Mouse (Mus musculus) CH12.LX (cell line): ENCODE results near the gene Gramd1a. TPM values are rescaled to one million over a fixed set of nuclear protein-coding genes. Genes with fewer than 3 reads are reported as not detected.
A peak's percentile ranks its signal among the peaks of the same experiment; 100 is the strongest.

Experiments
- DNase-seq: peaks from one replicate; pipeline ENCODE4 v3.0.0-alpha.2; 2013; ENCODE audit errors: extremely low read depth
- H3K27ac ChIP-seq: 2 replicates; pipeline ENCODE4 v1.5.1; 2012; ENCODE audit warnings: low read depth, mild to moderate bottlenecking, control low read depth, moderate library complexity; ENCODE audit not compliant: insufficient read depth
- H3K27me3 ChIP-seq: replicated peaks from 2 replicates; pipeline ENCODE3; 2012; ENCODE audit warnings: inconsistent platforms
- H3K36me3 ChIP-seq, 2 experiments: replicated peaks in 1 of 2; 2 replicates each; pipeline versions ENCODE3 to v1.6.1; 2012; ENCODE audit warnings: inconsistent platforms in 1 of 2, low read length in 1 of 2, mild to moderate bottlenecking in 1 of 2, mixed read lengths in 1 of 2, moderate library complexity in 1 of 2; ENCODE audit not compliant: control insufficient read depth in 1 of 2, insufficient read depth in 1 of 2
- H3K4me1 ChIP-seq, 2 experiments: 2 replicates each; pipeline ENCODE4 v1.6.1; 2012; ENCODE audit warnings: inconsistent platforms in 1 of 2, moderate library complexity in 1 of 2; ENCODE audit not compliant: insufficient read depth in 2 of 2, control insufficient read depth in 1 of 2
- H3K4me2 ChIP-seq: 2 replicates; pipeline ENCODE4 v1.6.1; 2012; ENCODE audit warnings: low read depth, mild to moderate bottlenecking, control low read depth; ENCODE audit not compliant: poor library complexity, insufficient read depth, severe bottlenecking
- H3K4me3 ChIP-seq, 3 experiments: fragments of 150-350 bp in 1 of 3; sonication (generic) in 1 of 3; replicated peaks in 1 of 3; 2 replicates each; pipeline versions ENCODE3 to v1.5.1; 2011 to 2012; ENCODE audit warnings: low read depth in 2 of 3, low read length in 2 of 3, mild to moderate bottlenecking in 2 of 3, moderate library complexity in 2 of 3, control low read depth in 1 of 3, improper control_type of control experiment in 1 of 3, inconsistent platforms in 1 of 3, mixed read lengths in 1 of 3; ENCODE audit not compliant: poor library complexity in 1 of 3
- H3K79me2 ChIP-seq: replicated peaks from 2 replicates; pipeline ENCODE4 v1.6.1; 2012; ENCODE audit warnings: mild to moderate bottlenecking, moderate library complexity; ENCODE audit not compliant: control insufficient read depth, poor library complexity, insufficient read depth, severe bottlenecking; ENCODE audit errors: extremely low read depth
- H3K9ac ChIP-seq: 2 replicates; pipeline ENCODE4 v1.6.1; 2012; ENCODE audit warnings: low read depth, mild to moderate bottlenecking, control low read depth, moderate library complexity; ENCODE audit not compliant: insufficient read depth
- H3K9me3 ChIP-seq: replicated peaks from 2 replicates; pipeline ENCODE3; 2012; ENCODE audit warnings: low read length, inconsistent platforms, mixed read lengths
- CHD1 ChIP-seq: IDR thresholded peaks from 2 replicates; pipeline ENCODE4 v1.6.1; 2012; ENCODE audit warnings: low read depth, low read length, improper control_type of control experiment, inconsistent platforms
- CTCF ChIP-seq, 2 experiments: IDR thresholded peaks in 1 of 2; conservative IDR thresholded peaks in 1 of 2; 2 replicates each; pipeline ENCODE4 v1.5.1; 2011 to 2012; ENCODE audit warnings: low read depth in 2 of 2, low read length in 2 of 2, improper control_type of control experiment in 1 of 2, inconsistent platforms in 1 of 2, mild to moderate bottlenecking in 1 of 2, moderate library complexity in 1 of 2
- E2F4 ChIP-seq: IDR thresholded peaks from 2 replicates; pipeline ENCODE4 v1.6.1; 2011; ENCODE audit warnings: low read depth, low read length, improper control_type of control experiment; ENCODE audit not compliant: insufficient replicate concordance
- ELF1 ChIP-seq: IDR thresholded peaks from 2 replicates; pipeline ENCODE4 v1.6.1; 2014; ENCODE audit warnings: low read depth, mild to moderate bottlenecking, inconsistent platforms, low read length, improper control_type of control experiment
- EP300 ChIP-seq: IDR thresholded peaks from 2 replicates; pipeline ENCODE4 v1.6.1; 2011; ENCODE audit warnings: low read length, improper control_type of control experiment
- ETS1 ChIP-seq: conservative IDR thresholded peaks from 2 replicates; pipeline ENCODE4 v1.6.1; 2012; ENCODE audit warnings: low read depth, mild to moderate bottlenecking, inconsistent platforms, low read length, improper control_type of control experiment, moderate library complexity
- HCFC1 ChIP-seq: IDR thresholded peaks from 2 replicates; pipeline ENCODE4 v1.6.1; 2012; ENCODE audit warnings: low read depth, mild to moderate bottlenecking, inconsistent platforms, low read length, improper control_type of control experiment
- JUN ChIP-seq: IDR thresholded peaks from 2 replicates; pipeline ENCODE4 v1.6.1; 2011; ENCODE audit warnings: low read depth, mild to moderate bottlenecking, low read length, improper control_type of control experiment, moderate library complexity; ENCODE audit not compliant: insufficient read depth
- MAFK ChIP-seq: IDR thresholded peaks from 2 replicates; pipeline ENCODE4 v1.6.1; 2011; ENCODE audit warnings: low read length, improper control_type of control experiment; ENCODE audit not compliant: insufficient replicate concordance
- MAZ ChIP-seq: IDR thresholded peaks from 2 replicates; pipeline ENCODE4 v1.6.1; 2012; ENCODE audit warnings: low read depth, mild to moderate bottlenecking, inconsistent platforms, low read length, improper control_type of control experiment, moderate library complexity
- MYC ChIP-seq: IDR thresholded peaks from 2 replicates; pipeline ENCODE4 v1.6.1; 2011; ENCODE audit warnings: low read depth, mild to moderate bottlenecking, improper control_type of control experiment, low read length
- POLR2AphosphoS2 ChIP-seq: IDR thresholded peaks from 2 replicates; pipeline ENCODE4 v1.6.1; 2011; ENCODE audit warnings: low read depth, low read length, improper control_type of control experiment
- SMC3 ChIP-seq: IDR thresholded peaks from 2 replicates; pipeline ENCODE4 v1.6.1; 2011; ENCODE audit warnings: low read depth, low read length, improper control_type of control experiment
- TBP ChIP-seq: conservative IDR thresholded peaks from 2 replicates; pipeline ENCODE4 v1.6.1; 2011; ENCODE audit warnings: low read depth, low read length, improper control_type of control experiment
- TCF12 ChIP-seq: IDR thresholded peaks from 2 replicates; pipeline ENCODE4 v1.6.1; 2014; ENCODE audit warnings: low read depth, mild to moderate bottlenecking, inconsistent platforms, low read length, improper control_type of control experiment
- ZC3H11A ChIP-seq: IDR thresholded peaks from 2 replicates; pipeline ENCODE4 v1.6.1; 2012; ENCODE audit warnings: low read depth, mild to moderate bottlenecking, inconsistent platforms, low read length, improper control_type of control experiment
- ZNF384 ChIP-seq: IDR thresholded peaks from 2 replicates; pipeline ENCODE4 v1.6.1; 2012; ENCODE audit warnings: low read depth, low read length, improper control_type of control experiment, inconsistent platforms
- dilution Hi-C: fragments of 300-500 bp; cut with MboI; formaldehyde crosslinking; loops from 2 replicates; pipeline ENCODE4 v1.14.3; 2020; ENCODE audit warnings: low sequenced_read_pairs; ENCODE audit not compliant: extremely low pct_unique_long_range_greater_than_20kb, extremely low pct_ligation_motif_present
- in situ Hi-C: fragments of 300-500 bp; cut with MboI; formaldehyde crosslinking; loops from 3 replicates; pipeline ENCODE4 v1.14.3; 2019; ENCODE audit warnings: low sequenced_read_pairs, low pct_ligation_motif_present, low pct_unique_long_range_greater_than_20kb, mixed read lengths
- polyA plus RNA-seq: library from polyadenylated mRNA; unstranded; fragments of >175 nt; gene quantifications from 2 replicates; pipeline ENCODE4 v1.2.1, GENCODE M21; 2012; ENCODE audit warnings: low read depth; ENCODE audit not compliant: insufficient read length
- total RNA-seq, 2 experiments: library from RNA; depleted of rRNA; stranded (reverse); fragments of 300-350 nt in 1 of 2; fragments of >200 nt in 1 of 2; gene quantifications; 2 replicates each; pipeline ENCODE4 v1.2.3; 2012 to 2014

The Gramd1a gene
- total and polyA plus RNA-seq, 3 experiments, result 49.5 to 90.7 (median 86.0) TPM

- Histone ChIP-seq H3K27ac (no peak overlapping the region), H3K27me3 (no peaks in the 10 kb centered on the region), H3K9ac (peak overlapping the region; percentile 47), H3K4me1 (peaks cover 15 to 29% of the 10 kb centered on the region in 2 experiments), H3K4me3 (peak overlapping the region in 2 of 3 experiments; percentile 34 to 96), H3K4me2 (peak overlapping the region; percentile 58), H3K79me2 (peaks cover 59% of the 10 kb centered on the region), H3K9me3 (peaks cover 5% of the 10 kb centered on the region), H3K36me3 (peaks cover 30 to 52% of the 10 kb centered on the region in 2 experiments)
- peak; percentile 47 for DNase-seq
- dilution Hi-C loops, result no loop called here
- TF ChIP-seq JUN (no peak), ETS1 (no peak), ELF1 (no peak), MYC (no peak), SMC3 (no peak), CHD1 (no peak), TBP (no peak), MAFK (no peak), TCF12 (no peak), MAZ (no peak), ZC3H11A (no peak), HCFC1 (no peak), EP300 (no peak), POLR2AphosphoS2 (no peak), CTCF (conservative IDR thresholded peaks at IDR 0.05 in 1 of 2, IDR thresholded peaks at IDR 0.05 in 1 of 2; ENCODE audit: low read depth in 2 of 2, low read length in 2 of 2) (no peak), ZNF384 (no peak)
- in situ Hi-C loops, result no loop called here
These were observed 7.6 kb downstream of the Gramd1a start for GRCm38 (mm10) chr7:31148086-31148485.

- Histone ChIP-seq H3K79me2 (peaks cover 58% of the 10 kb centered on the region), H3K4me2 (no peak overlapping the region), H3K9me3 (peaks cover 5% of the 10 kb centered on the region), H3K27ac (no peak overlapping the region), H3K9ac (no peak overlapping the region), H3K4me3 (no peak overlapping the region), H3K27me3 (no peaks in the 10 kb centered on the region), H3K36me3 (peaks cover 52 to 75% of the 10 kb centered on the region in 2 experiments), H3K4me1 (peaks cover 8 to 16% of the 10 kb centered on the region in 2 experiments)
- no peak for DNase-seq
- dilution Hi-C loops, result no loop called here
- TF ChIP-seq E2F4 (no peak), TBP (no peak)
- in situ Hi-C loops, result no loop called here
These were observed 10.0 kb downstream of the Gramd1a start for GRCm38 (mm10) chr7:31145596-31146160.
